In the genomic region with DNA sequence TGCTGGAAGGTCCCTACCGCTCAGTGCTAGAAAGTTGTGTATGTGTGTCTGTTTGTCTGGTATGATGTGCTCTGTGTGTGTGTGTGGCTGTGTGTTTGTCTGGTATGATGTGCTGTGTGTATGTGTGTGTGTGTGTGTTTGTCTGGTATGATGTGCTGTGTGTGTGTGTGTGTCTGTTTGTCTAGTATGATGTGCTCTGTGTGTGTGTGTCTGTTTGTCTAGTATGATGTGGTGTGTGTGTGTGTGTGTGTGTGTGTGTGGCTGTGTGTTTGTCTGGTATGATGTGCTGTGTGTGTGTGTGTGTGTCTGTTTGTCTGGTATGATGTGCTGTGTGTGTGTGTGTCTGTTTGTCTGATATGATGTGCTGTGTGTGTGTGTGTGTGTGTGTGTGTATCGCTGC, we compare ENCODE assay signal across 38 mouse cellular contexts. TPM values are rescaled to one million over a fixed set of nuclear protein-coding genes. Genes with fewer than 3 reads are reported as not detected.
"Had no signal": no experiment of that assay in that cellular context is flagged by ENCODE, and none has a peak within 500 bp of the region (broad histone marks: within the 10 kb centered on the region; RNA-seq: fewer than 3 reads in every experiment).

No protein-coding gene starts in this region.

- H3K9me3 ChIP-seq: limb, embryonic 10.5 days; limb, embryonic 12.5 days; limb, embryonic 13.5 days; limb, embryonic 15.5 days; liver, embryonic 12.5 days; liver, embryonic 13.5 days; liver, embryonic 15.5 days; lung, embryonic 15.5 days; megakaryocyte, embryonic 14.5 days; midbrain, embryonic 10.5 days; midbrain, embryonic 12.5 days; midbrain, embryonic 13.5 days; midbrain, embryonic 15.5 days; neural tube, embryonic 12.5 days had no signal

- ATAC-seq: liver, embryonic 12.5 days; liver, postnatal 0 days; lung, postnatal 0 days; midbrain, embryonic 13.5 days; midbrain, embryonic 15.5 days; midbrain, embryonic 16.5 days had no signal

- H3K4me1 ChIP-seq: limb, embryonic 13.5 days; limb, embryonic 15.5 days; liver, embryonic 12.5 days; liver, embryonic 13.5 days; liver, embryonic 15.5 days; lung, embryonic 15.5 days; midbrain, embryonic 12.5 days; midbrain, embryonic 13.5 days; midbrain, embryonic 15.5 days; neural tube, embryonic 12.5 days had no signal

- H3K27me3 ChIP-seq: limb, embryonic 12.5 days; limb, embryonic 13.5 days; limb, embryonic 15.5 days; liver, embryonic 13.5 days; liver, embryonic 15.5 days; lung, embryonic 15.5 days; midbrain, embryonic 12.5 days; midbrain, embryonic 13.5 days; midbrain, embryonic 15.5 days; neural tube, embryonic 12.5 days had no signal

- H3K9ac ChIP-seq: limb, embryonic 12.5 days; limb, embryonic 13.5 days; limb, embryonic 15.5 days; liver, embryonic 12.5 days; liver, embryonic 13.5 days; liver, embryonic 14.5 days; liver, embryonic 15.5 days; liver, postnatal 0 days; lung, embryonic 14.5 days; lung, embryonic 15.5 days; midbrain, embryonic 12.5 days; midbrain, embryonic 13.5 days; midbrain, embryonic 15.5 days; neural tube, embryonic 12.5 days had no signal

- DNase-seq: left cerebral cortex, postnatal 4 days; liver; liver, embryonic 13.5 days; liver, postnatal 0 days; lung, adult 18-20 months; lung, adult 2 months; lung, embryonic 14.5 days; lung, postnatal 10 days; lung, postnatal 14 days; lung, postnatal 36 days; lung, postnatal 4 days; midbrain, embryonic 14.5 days had no signal

- H3K4me2 ChIP-seq: limb, embryonic 12.5 days; limb, embryonic 13.5 days; limb, embryonic 15.5 days; liver, embryonic 11.5 days; liver, embryonic 12.5 days; liver, embryonic 13.5 days; liver, embryonic 15.5 days; lung, embryonic 14.5 days; lung, embryonic 15.5 days; midbrain, embryonic 11.5 days; midbrain, embryonic 12.5 days; midbrain, embryonic 13.5 days; midbrain, embryonic 15.5 days; neural tube, embryonic 12.5 days had no signal

- H3K27ac ChIP-seq: limb, embryonic 10.5 days; limb, embryonic 12.5 days; limb, embryonic 13.5 days; limb, embryonic 15.5 days; liver, embryonic 12.5 days; liver, embryonic 13.5 days; liver, embryonic 14.5 days; liver, embryonic 15.5 days; lung, embryonic 15.5 days; macrophage; midbrain, embryonic 12.5 days; midbrain, embryonic 13.5 days; midbrain, embryonic 15.5 days; neural tube, embryonic 12.5 days had no signal

- H3K4me3 ChIP-seq: limb, embryonic 10.5 days; limb, embryonic 12.5 days; limb, embryonic 13.5 days; limb, embryonic 15.5 days; liver, embryonic 12.5 days; liver, embryonic 13.5 days; liver, embryonic 15.5 days; lung, embryonic 15.5 days; megakaryocyte, embryonic 14.5 days; midbrain, embryonic 10.5 days; midbrain, embryonic 12.5 days; midbrain, embryonic 13.5 days; midbrain, embryonic 15.5 days; neural tube, embryonic 12.5 days had no signal

RNA-seq across cellular contexts. Expression of gene Adamts13, which starts 46.3 kb away (rescaled TPM):
- total RNA-seq: left cerebral cortex, postnatal 4 days; megakaryocyte-erythroid progenitor cell, adult 5-6 weeks; midbrain, postnatal 0 days had no signal
- polyA plus RNA-seq: limb, embryonic 13.5 days; limb, embryonic 15.5 days; lung, embryonic 15.5 days; macrophage; midbrain, embryonic 10.5 days; midbrain, embryonic 11.5 days; midbrain, embryonic 12.5 days; midbrain, embryonic 13.5 days; midbrain, embryonic 14.5 days; midbrain, embryonic 15.5 days; midbrain, embryonic 16.5 days; midbrain, postnatal 0 days; neural tube, embryonic 11.5 days; neural tube, embryonic 12.5 days had no signal

RNA-seq across cellular contexts. Expression of gene Mymk, which starts 52.4 kb away (rescaled TPM):
- total RNA-seq: liver, adult 2 months; megakaryocyte progenitor cell, adult 5-6 weeks; megakaryocyte, adult 5-6 weeks; megakaryocyte-erythroid progenitor cell, adult 5-6 weeks; monocyte, adult 5-6 weeks had no signal
- polyA plus RNA-seq: liver, adult 2 months; liver, embryonic 14.5 days; liver, postnatal 0 days; macrophage; midbrain, embryonic 10.5 days; midbrain, embryonic 11.5 days; midbrain, embryonic 13.5 days; midbrain, embryonic 14.5 days; midbrain, embryonic 16.5 days had no signal
